Mouse (Mus musculus) kidney, embryonic 15.5 days (tissue): Measurements from ENCODE around the gene Rffl. TPM values are rescaled to one million over a fixed set of nuclear protein-coding genes. Genes with fewer than 3 reads are reported as not detected.

Source experiments
- ATAC-seq: fragments of 200-750 bp; cut with Nextera tagmentation; replicated peaks from 2 replicates; pipeline ENCODE4 v1.8.0; 2017; ENCODE audit warnings: moderate TSS enrichment; ENCODE audit not compliant: low FRiP score
- H3K27ac ChIP-seq: fragments of 300-500 bp; sonication (generic); 2 replicates; pipeline ENCODE4 v1.5.1; 2015; ENCODE audit warnings: mild to moderate bottlenecking, inconsistent platforms
- H3K27me3 ChIP-seq: fragments of 300-500 bp; sonication (generic); 2 replicates; pipeline ENCODE4 v1.6.1; 2015; ENCODE audit warnings: inconsistent platforms
- H3K36me3 ChIP-seq: fragments of 300-500 bp; sonication (generic); 2 replicates; pipeline ENCODE4 v1.6.1; 2015; ENCODE audit warnings: inconsistent platforms
- H3K4me1 ChIP-seq: fragments of 300-500 bp; sonication (generic); 2 replicates; pipeline ENCODE4 v1.6.1; 2015; ENCODE audit warnings: inconsistent platforms
- H3K4me2 ChIP-seq: fragments of 300-500 bp; sonication (generic); 2 replicates; pipeline ENCODE4 v1.6.1; 2015; ENCODE audit warnings: moderate library complexity, mild to moderate bottlenecking, inconsistent platforms
- H3K4me3 ChIP-seq: fragments of 300-500 bp; sonication (generic); replicated peaks from 2 replicates; pipeline ENCODE4 v1.5.1; 2015; ENCODE audit warnings: mild to moderate bottlenecking, inconsistent platforms
- H3K9ac ChIP-seq: fragments of 300-500 bp; sonication (generic); 2 replicates; pipeline ENCODE4 v1.6.1; 2015; ENCODE audit warnings: mild to moderate bottlenecking, inconsistent platforms
- H3K9me3 ChIP-seq: fragments of 300-500 bp; sonication (generic); replicated peaks from 2 replicates; pipeline ENCODE4 v1.6.1; 2016; ENCODE audit warnings: inconsistent platforms
- WGBS: fragments of 180-500 bp; shearing (Covaris S2); methylation state at CpG from one replicate; pipeline ENCODE4 v1.1.7; 2015; ENCODE audit warnings: mixed read lengths; 5-methylcytosine and 5-hydroxymethylcytosine counted together
- polyA plus RNA-seq: library from polyadenylated mRNA; unstranded; fragments of >200 nt; fragmentation: Nextera tagmentation; extraction: Ambion mirVana; gene quantifications from 2 replicates; pipeline ENCODE4 v1.2.1, GENCODE M21; 2015

Rffl gene
- polyA plus RNA-seq, 1 experiment from 2014 or later: 23.6 TPM

DNA sequence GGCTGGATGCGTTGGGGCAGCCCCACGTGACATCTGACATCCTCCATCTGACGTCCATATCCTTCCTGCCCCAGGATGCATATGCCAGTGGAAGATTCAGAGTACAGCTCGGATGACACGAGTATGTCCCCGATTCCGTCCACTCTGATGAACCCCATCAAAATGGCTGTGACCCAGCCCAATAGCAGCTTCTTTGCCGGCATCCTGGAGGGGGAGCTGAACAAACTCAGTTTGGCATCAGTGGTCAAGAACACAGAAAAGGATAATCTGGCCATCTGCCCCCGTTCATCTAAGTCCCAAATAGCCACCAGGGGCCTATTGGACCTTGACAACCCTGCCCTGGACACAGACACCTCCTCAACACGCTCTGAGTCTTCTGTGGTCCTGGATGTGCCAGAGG, 26.5 kb upstream of the Rffl start:
- 78% methylated on average over 10 of the region's 10 CpGs for WGBS
- H3K27ac ChIP-seq: no peak overlapping the region
- no peak overlapping the region for H3K4me2 ChIP-seq
- no peaks in the 10 kb centered on the region for H3K4me1 ChIP-seq
- H3K36me3 ChIP-seq: peaks cover 34% of the 10 kb centered on the region
- no peak overlapping the region for H3K9ac ChIP-seq
- ATAC-seq: no peak
- peaks cover 2% of the 10 kb centered on the region; the same call in 1 of the 2 replicates for H3K27me3 ChIP-seq
- H3K4me3 ChIP-seq: no peak overlapping the region
- no peaks in the 10 kb centered on the region for H3K9me3 ChIP-seq

DNA sequence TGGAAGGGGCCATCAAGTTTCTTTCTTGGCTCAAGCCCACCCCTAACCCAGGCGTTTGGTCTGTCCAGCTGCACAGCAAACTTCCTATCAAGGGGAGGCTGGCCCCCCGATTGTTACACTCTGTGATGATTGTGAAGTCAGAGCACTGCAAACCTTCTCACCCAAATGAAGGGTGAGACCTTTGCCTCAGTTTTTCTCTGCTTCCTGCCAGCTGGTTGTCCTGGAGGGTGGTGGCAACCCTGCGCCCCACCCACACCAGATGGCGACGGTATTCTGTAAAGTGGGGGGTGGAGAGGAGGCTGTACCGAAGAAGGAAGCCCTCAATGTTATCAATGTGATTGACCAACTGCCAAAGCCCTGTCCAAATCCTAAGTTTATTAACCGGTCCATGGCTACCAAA, 20.9 kb upstream of the Rffl start, which contains the start of gene Fndc8:
Gene Fndc8, plus strand, starts transcription at position 189 of the 400 bp plus-strand sequence.
- H3K4me3 ChIP-seq: no peak within 1 kb of the TSS
- no peak within 1 kb of the TSS for H3K9ac ChIP-seq
- WGBS: 41% methylated on average over 7 of the region's 7 CpGs
- no peaks in the 10 kb centered on the region for H3K36me3 ChIP-seq
- H3K9me3 ChIP-seq: no peaks in the 10 kb centered on the region
- peaks cover 20% of the 10 kb centered on the region for H3K4me1 ChIP-seq
- ATAC-seq: no peak
- H3K4me2 ChIP-seq: no peak within 1 kb of the TSS
- H3K27me3 ChIP-seq: peaks cover 18% of the 10 kb centered on the region
- H3K27ac ChIP-seq: no peak within 1 kb of the TSS

DNA sequence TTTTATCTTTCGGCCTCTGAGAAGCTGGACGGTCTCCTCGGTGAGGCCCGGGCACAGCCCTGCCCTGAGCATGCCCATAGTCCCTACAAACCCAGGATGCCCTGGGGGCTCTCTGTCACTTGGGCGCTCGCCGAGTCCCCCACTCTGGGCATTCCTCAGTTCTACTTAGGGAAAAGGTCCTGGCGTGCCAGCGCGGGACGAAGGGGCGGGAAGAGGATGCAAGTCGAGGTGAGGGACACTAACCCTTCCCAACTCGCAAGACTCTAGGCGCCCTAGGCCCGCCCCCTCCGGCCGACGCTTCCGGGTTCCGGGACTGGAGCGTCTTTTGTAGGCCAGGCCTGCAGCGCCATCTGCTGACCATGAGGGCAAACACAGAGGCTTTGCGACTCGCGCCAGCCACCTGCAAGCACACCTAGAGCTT, 19.3 kb upstream of the Rffl start, which contains the start of gene Rad51d:
Gene Rad51d, minus strand, starts transcription at position 273 of the 421 bp plus-strand sequence.
- H3K4me2 ChIP-seq: peak within 1 kb of the TSS; percentile 84
- ATAC-seq: peak; percentile 92
- peak within 1 kb of the TSS; percentile 72 for H3K9ac ChIP-seq
- peak within 1 kb of the TSS; percentile 74 for H3K4me3 ChIP-seq
- peaks cover 18% of the 10 kb centered on the region for H3K27me3 ChIP-seq
- WGBS: under 1% methylated on average over 26 of the region's 26 CpGs
- no peaks in the 10 kb centered on the region for H3K36me3 ChIP-seq
- H3K27ac ChIP-seq: peak within 1 kb of the TSS; percentile 79
- H3K4me1 ChIP-seq: peaks cover 20% of the 10 kb centered on the region
- no peaks in the 10 kb centered on the region for H3K9me3 ChIP-seq

DNA sequence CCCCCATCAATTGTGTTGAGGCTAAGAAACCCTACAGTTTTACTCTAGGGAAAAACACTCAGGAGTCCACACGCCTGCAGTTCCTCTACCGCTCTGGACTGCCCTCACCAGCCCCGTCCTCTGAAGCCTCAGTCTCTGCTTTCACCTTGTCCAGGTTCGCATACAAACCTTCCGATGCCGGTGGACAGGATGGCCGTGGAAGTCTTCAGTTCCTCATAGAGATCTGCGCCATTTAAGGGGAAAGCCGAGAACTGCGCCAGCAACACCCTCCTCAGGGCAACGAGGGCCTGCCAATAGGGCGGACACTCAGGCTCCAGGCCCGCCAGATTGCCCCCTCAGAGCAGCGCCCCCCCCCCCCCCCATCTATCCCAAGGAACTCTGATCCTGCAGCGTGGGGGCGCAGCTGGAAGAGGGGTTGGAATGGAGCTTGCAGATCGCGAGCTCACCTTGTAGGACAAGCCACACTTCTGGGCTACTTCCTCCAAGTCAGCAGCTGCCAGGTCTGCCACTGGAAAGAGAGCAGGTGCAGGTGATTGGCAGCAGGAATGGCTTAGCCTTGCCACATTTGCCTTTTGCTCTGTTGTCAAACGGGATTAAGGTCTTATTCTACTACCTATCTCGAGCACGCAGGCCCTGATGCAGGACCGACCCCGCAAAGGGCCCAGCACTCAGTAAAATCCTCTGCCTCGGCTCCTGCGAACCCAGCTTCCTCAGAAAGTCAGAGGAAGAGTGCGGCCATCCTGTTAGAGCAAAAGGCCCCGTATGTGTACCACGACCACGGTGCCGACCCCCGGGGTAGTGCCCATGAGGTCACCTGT, 18.7 kb upstream of the Rffl start:
- 5% methylated on average over 31 of the region's 31 CpGs for WGBS
- Histone ChIP-seq H3K9me3 (no peaks in the 10 kb centered on the region), H3K4me1 (peaks cover 20% of the 10 kb centered on the region), H3K36me3 (no peaks in the 10 kb centered on the region), H3K9ac (peak overlapping the region; percentile 72), H3K4me3 (peak overlapping the region; percentile 74), H3K27ac (peak overlapping the region; percentile 79), H3K4me2 (peak overlapping the region; percentile 84), H3K27me3 (peaks cover 18% of the 10 kb centered on the region)
- peak; percentile 57 for ATAC-seq

DNA sequence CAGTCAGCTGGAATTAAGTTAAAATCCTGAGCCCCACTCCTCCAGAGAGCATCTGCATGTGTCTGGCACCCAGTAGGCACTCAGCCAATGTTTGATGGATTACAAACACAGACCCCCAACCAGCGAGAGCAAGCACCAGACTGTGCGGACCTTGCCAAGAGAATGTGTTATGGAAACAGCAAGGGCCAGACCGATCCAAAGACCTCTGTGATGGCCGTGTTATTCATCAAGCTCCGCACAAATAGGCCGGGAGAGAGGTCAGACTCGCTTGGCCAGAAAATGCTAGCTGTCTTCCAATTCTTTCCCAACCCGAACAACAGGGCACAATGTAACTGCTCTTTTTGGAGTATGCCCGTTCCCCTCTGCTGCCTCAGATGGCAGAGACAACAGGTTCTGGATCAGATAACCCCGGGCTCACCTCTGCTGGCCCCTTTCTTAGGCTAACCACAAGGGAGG, 17.5 kb upstream of the Rffl start:
- H3K27me3 ChIP-seq: peaks cover 18% of the 10 kb centered on the region
- ATAC-seq: no peak
- peaks cover 20% of the 10 kb centered on the region for H3K4me1 ChIP-seq
- peak overlapping the region; percentile 84 for H3K4me2 ChIP-seq
- H3K9ac ChIP-seq: no peak overlapping the region
- H3K4me3 ChIP-seq: no peak overlapping the region
- no peaks in the 10 kb centered on the region for H3K9me3 ChIP-seq
- H3K27ac ChIP-seq: no peak overlapping the region
- no peaks in the 10 kb centered on the region for H3K36me3 ChIP-seq
- 50% methylated on average over 10 of the region's 10 CpGs for WGBS

DNA sequence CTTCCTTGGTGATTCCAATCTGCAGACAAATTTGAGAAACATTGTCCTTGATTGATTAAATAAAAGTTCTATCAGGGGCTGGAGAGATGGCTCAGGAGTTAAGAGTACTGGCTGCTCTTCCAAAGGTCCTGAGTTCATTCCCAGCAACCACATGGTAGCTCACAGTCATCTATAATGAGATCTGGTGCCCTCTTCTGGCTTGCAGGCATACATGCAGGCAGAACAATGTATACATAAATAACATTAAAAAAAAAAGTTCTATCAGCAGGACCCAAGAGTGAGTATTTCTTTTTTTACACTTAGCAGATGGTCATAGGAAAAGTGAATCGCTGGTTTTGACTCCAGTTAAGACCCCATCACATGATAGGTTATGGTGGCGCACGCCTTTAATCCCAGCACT, 15.5 kb upstream of the Rffl start:
- no peak overlapping the region for H3K27ac ChIP-seq
- no peaks in the 10 kb centered on the region for H3K9me3 ChIP-seq
- no peak overlapping the region for H3K4me2 ChIP-seq
- peaks cover under 1% of the 10 kb centered on the region; the same call in 1 of the 2 replicates for H3K36me3 ChIP-seq
- ATAC-seq: no peak
- H3K27me3 ChIP-seq: peaks cover 7% of the 10 kb centered on the region
- WGBS: 86% methylated on average over 3 of the region's 3 CpGs
- H3K9ac ChIP-seq: no peak overlapping the region
- peaks cover 20% of the 10 kb centered on the region for H3K4me1 ChIP-seq
- H3K4me3 ChIP-seq: no peak overlapping the region

DNA sequence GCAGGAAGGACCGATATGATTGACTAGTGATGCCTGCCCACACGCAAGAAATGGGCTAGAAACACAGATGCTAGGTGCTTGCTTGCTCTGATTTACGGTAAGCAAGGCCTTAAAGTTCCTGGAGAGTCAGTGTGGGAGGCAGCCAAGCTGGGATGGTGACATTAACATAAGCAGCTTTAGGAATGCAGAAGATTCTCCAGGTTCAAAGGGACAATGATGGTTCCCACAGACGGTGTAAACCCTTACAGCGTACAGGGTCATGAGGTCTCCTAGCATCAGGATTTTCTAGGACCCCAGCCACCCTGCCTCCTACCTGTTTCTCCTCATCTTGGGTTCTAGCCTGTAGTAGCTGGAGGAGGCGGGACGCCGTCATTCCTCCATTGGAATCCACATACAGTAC, 12.2 kb upstream of the Rffl start:
- Histone ChIP-seq H3K27ac (no peak overlapping the region), H3K4me3 (no peak overlapping the region), H3K4me1 (peaks cover 4% of the 10 kb centered on the region; the same call in 1 of the 2 replicates), H3K36me3 (peaks cover 15% of the 10 kb centered on the region), H3K4me2 (no peak overlapping the region), H3K9me3 (no peaks in the 10 kb centered on the region), H3K9ac (no peak overlapping the region), H3K27me3 (no peaks in the 10 kb centered on the region)
- ATAC-seq: no peak
- 58% methylated on average over 8 of the region's 8 CpGs for WGBS

DNA sequence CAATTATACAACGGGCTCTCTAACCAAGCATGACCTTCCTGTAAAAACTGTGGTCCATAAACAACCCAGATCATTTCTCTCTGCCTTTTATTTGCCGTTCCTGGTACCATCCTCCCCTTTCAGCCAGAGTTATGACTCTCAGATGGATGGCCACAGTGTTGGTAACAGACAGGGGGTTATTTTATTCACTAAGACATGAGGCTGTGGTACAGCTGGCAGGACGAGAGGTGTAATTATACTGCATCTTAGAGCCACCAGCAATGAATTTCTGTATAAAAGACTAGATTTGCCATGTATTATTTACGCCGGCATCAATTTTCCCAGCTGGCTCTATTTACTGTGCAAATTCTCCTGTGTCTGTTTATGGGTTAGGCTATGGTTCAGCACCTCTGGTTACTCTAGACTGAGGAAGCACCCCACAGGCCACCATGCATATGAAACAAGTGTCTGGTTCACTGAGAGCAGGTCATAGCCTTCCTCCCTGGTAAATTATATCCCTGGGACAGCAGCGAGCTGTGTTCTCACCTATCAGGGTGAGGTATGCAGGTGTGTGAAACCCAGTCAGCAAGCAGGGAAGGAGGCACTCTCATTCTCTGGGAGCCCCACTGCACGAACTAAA, 6.8 kb upstream of the Rffl start:
- H3K9ac ChIP-seq: no peak overlapping the region
- 53% methylated on average over 7 of the region's 7 CpGs for WGBS
- peak; percentile 66 for ATAC-seq

DNA sequence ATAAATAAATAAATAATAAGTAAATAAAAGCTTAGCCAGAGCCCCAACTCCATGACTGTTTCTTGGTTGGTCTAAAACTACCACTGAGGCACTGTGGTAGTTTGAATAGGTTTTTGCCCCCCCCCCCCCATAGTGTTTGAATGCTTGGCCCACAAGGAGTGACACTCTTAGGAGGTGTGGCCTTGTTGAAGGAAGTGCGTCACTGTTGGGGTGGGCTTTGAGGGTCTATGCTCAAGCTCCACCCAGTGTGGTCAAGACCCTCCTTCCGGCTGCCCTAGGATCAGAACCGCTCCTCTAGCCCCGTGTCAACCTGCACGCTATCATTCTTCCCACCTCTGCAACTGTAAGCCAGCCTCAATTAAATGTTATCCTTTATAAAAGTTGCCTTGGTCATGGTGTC, 4.6 kb upstream of the Rffl start:
- no peak overlapping the region for H3K4me2 ChIP-seq
- no peaks in the 10 kb centered on the region for H3K27me3 ChIP-seq
- H3K9ac ChIP-seq: no peak overlapping the region
- no peak for ATAC-seq
- peaks cover 8% of the 10 kb centered on the region for H3K36me3 ChIP-seq
- no peak overlapping the region for H3K27ac ChIP-seq
- no peaks in the 10 kb centered on the region for H3K9me3 ChIP-seq
- no peak overlapping the region for H3K4me3 ChIP-seq
- WGBS: 90% methylated on average over 5 of the region's 5 CpGs
- H3K4me1 ChIP-seq: 0 out of 2 replicates have a peak, but pooled peaks cover 3% of the 10 kb centered on the region

More for the DNA sequence above, 6.8 kb upstream of the Rffl start:
- Histone ChIP-seq H3K27me3 (no peaks in the 10 kb centered on the region), H3K9me3 (no peaks in the 10 kb centered on the region), H3K4me1 (0 out of 2 replicates have a peak, but pooled peaks cover 3% of the 10 kb centered on the region), H3K27ac (peak overlapping the region; percentile 46; the same call in 1 of the 2 replicates), H3K4me3 (no peak overlapping the region), H3K4me2 (no peak overlapping the region), H3K36me3 (peaks cover 15% of the 10 kb centered on the region)

DNA sequence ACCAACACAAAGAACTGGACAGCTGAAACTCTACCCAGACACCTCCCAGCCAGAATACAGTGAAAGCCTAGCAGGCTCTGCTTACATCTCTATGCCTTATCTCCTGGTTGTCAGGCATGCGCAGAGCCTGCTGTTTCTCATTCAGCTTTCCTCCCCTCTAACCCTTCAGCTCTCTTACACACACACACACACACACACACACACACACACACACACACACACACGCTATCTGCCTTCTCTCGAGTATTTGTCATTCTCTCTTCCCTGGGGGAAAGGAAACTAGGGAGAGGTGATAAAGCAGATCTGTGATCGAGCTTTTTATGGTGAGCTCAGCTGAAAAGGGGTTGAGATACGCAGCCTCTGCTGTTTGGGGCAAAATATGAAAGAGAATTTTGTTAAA, 3.9 kb upstream of the Rffl start:
- H3K4me1 ChIP-seq: peaks cover 5% of the 10 kb centered on the region; the same call in 1 of the 2 replicates
- no peak overlapping the region for H3K4me2 ChIP-seq
- H3K9ac ChIP-seq: no peak overlapping the region
- H3K4me3 ChIP-seq: no peak overlapping the region
- ATAC-seq: no peak
- no peaks in the 10 kb centered on the region for H3K9me3 ChIP-seq
- no peaks in the 10 kb centered on the region for H3K27me3 ChIP-seq
- H3K27ac ChIP-seq: no peak overlapping the region
- H3K36me3 ChIP-seq: peaks cover 7% of the 10 kb centered on the region
- WGBS: 56% methylated on average over 5 of the region's 5 CpGs

DNA sequence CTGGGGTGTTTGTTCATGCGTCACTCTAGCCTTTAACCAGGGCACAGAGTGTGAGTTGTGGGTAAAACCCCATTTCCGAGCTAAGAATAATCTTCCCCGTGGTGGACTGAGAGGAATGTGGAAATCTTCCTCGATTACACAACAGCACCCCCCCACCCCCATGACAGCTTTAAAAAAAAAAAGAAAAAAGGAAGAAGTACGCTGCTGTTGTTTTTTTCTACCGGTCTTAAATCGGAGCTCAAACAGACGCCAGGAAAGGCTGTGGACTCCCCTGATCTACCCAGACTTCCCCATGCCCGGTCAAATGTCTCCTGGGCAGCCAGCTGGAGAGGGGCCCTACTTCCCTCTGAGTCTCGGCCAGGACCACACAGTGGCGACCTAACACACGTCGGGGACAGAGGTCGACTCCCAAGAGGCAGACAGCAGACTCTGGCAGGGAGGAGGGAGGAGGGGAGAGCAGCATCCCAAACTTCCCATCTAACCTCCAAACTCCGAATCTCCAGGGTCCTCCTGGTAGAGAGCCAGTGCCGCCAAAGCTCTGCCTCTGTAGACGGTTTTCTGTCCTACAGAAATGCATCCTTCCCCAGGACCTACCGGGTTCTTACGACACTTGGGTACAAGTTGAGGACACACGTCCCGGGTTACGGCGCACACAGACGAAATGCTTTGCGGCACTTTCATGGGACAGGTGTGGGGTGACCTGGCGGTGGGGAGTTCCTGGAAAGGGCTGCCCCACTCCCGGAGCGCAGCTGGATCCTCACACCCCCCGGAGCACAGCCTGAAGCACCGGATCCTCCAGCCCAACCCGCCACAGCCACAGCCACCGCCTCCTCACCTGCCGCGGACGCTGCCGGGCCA, 608 bp downstream of the Rffl start:
- peak overlapping the region; percentile 77 for H3K4me2 ChIP-seq
- peak; percentile 91 for ATAC-seq
- no peaks in the 10 kb centered on the region for H3K9me3 ChIP-seq
- H3K36me3 ChIP-seq: no peaks in the 10 kb centered on the region
- H3K4me3 ChIP-seq: peak overlapping the region; percentile 96
- H3K4me1 ChIP-seq: peaks cover 9% of the 10 kb centered on the region; the same call in 1 of the 2 replicates
- peak overlapping the region; percentile 72 for H3K9ac ChIP-seq
- peak overlapping the region; percentile 93 for H3K27ac ChIP-seq
- WGBS: 1% methylated on average over 36 of the region's 36 CpGs
- H3K27me3 ChIP-seq: no peaks in the 10 kb centered on the region
